ENCODE assay signal across 23 mouse cellular contexts in the genomic region with DNA sequence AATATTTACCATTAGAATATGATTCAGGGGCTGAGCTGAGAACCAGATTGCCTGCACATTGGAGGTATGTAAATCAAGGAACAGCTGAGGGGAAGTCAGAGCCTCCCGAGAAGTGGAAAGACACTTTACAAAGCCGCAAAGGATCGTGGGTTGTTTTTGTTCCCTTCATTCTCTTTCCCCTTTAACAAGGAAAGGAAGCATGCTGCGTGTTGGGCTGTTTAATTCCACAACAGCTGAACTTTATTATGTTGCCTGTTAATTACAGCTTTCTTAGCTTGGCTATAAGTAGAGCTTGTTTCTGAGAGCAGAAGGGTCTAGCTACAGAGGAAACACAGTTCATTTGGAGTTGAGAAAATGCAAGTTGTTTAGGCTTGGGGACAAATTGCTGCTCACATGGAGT.
DNase-seq lines count a peak whose midpoint lies in the region; ATAC-seq and TF ChIP-seq lines count a peak whose summit lies in the region.
"Had no signal": no experiment of that assay in that cellular context is flagged by ENCODE, and none has a peak within 500 bp of the region (broad histone marks: within the 10 kb centered on the region; RNA-seq: fewer than 3 reads in every experiment).

No protein-coding gene starts in this region.

- H3K36me3 ChIP-seq in forebrain, embryonic 11.5 days (ENCODE audit: control insufficient read depth, insufficient read depth, low read length), result no peaks in the 10 kb centered on the region
- H3K36me3 ChIP-seq in forebrain, embryonic 10.5 days (replicated peaks), result no peaks in the 10 kb centered on the region
- H3K36me3 ChIP-seq in forebrain, embryonic 14.5 days (ENCODE audit: control insufficient read depth, insufficient read depth, low read length), result no peaks in the 10 kb centered on the region
- H3K36me3 ChIP-seq: G1E; heart, embryonic 12.5 days; hindbrain, embryonic 15.5 days; intestine, embryonic 15.5 days; midbrain, embryonic 13.5 days; neural tube, embryonic 15.5 days had no signal

- 59% methylated on average over 4 of the region's 4 CpGs for WGBS in forebrain, embryonic 11.5 days
- 71% methylated on average over 4 of the region's 4 CpGs for WGBS in forebrain, embryonic 10.5 days
- 12% methylated on average over 4 of the region's 4 CpGs for WGBS in forebrain, embryonic 14.5 days
- 13% methylated on average over 4 of the region's 4 CpGs for WGBS in olfactory bulb, adult 2 months

- TF ChIP-seq CTCF in layer of hippocampus, adult 2 months (conservative IDR thresholded peaks at IDR 0.05), result no peak
- TF ChIP-seq CTCF in olfactory bulb, adult 2 months (IDR thresholded peaks at IDR 0.05; ENCODE audit: insufficient read depth, low read depth, low read length), result no peak

- no peak overlapping the region for H3K4me2 ChIP-seq in forebrain, embryonic 11.5 days (ENCODE audit: low read depth, low read length, severe bottlenecking)
- H3K4me2 ChIP-seq in forebrain, embryonic 14.5 days (ENCODE audit: low read length), result no peak overlapping the region
- H3K4me2 ChIP-seq: heart, embryonic 12.5 days; hindbrain, embryonic 15.5 days; intestine, embryonic 15.5 days; midbrain, embryonic 13.5 days; neural tube, embryonic 15.5 days had no signal

- ATAC-seq in forebrain, embryonic 11.5 days (replicated peaks; ENCODE audit: low FRiP score), result 0 out of 2 replicates have a peak, but pooled peaks have one; percentile 15
- ATAC-seq in forebrain, embryonic 14.5 days, result peak; percentile 54
- ATAC-seq: CD4-positive, CD25-positive, alpha-beta regulatory T cell, adult 4 months; intestine, embryonic 15.5 days; midbrain, embryonic 13.5 days had no signal

- TF ChIP-seq POLR2A in olfactory bulb, adult 2 months (IDR thresholded peaks at IDR 0.05; ENCODE audit: insufficient read depth, low read depth, low read length), result no peak

- H3K4me3 ChIP-seq in forebrain, embryonic 11.5 days (ENCODE audit: low read depth, low read length), result no peak overlapping the region
- no peak overlapping the region for H3K4me3 ChIP-seq in forebrain, embryonic 10.5 days
- no peak overlapping the region for H3K4me3 ChIP-seq in layer of hippocampus, adult 2 months
- no peak overlapping the region for H3K4me3 ChIP-seq in forebrain, embryonic 14.5 days (ENCODE audit: low read depth, low read length)
- H3K4me3 ChIP-seq in olfactory bulb, adult 2 months (ENCODE audit: insufficient read depth, low read depth, low read length), result no peak overlapping the region
- H3K4me3 ChIP-seq: heart, embryonic 12.5 days; hindbrain, embryonic 15.5 days; intestine, embryonic 15.5 days; midbrain, embryonic 13.5 days; neural tube, embryonic 15.5 days had no signal

- H3K27ac ChIP-seq in forebrain, embryonic 11.5 days (ENCODE audit: low read depth, low read length), result no peak overlapping the region
- no peak overlapping the region for H3K27ac ChIP-seq in forebrain, embryonic 10.5 days
- peak overlapping the region; percentile 12; the same call in 1 of the 2 replicates for H3K27ac ChIP-seq in layer of hippocampus, adult 2 months
- no peak overlapping the region for H3K27ac ChIP-seq in forebrain, embryonic 14.5 days (ENCODE audit: low read depth, low read length)
- H3K27ac ChIP-seq in olfactory bulb, adult 2 months (ENCODE audit: insufficient read depth, low read depth, low read length), result peak overlapping the region; percentile 42; the same call in 1 of the 2 replicates
- H3K27ac ChIP-seq: hindbrain, embryonic 15.5 days; intestine, embryonic 15.5 days; midbrain, embryonic 13.5 days; neural tube, embryonic 15.5 days had no signal

- no peaks in the 10 kb centered on the region for H3K9me3 ChIP-seq in forebrain, embryonic 11.5 days (ENCODE audit: control insufficient read depth, low read length)
- H3K9me3 ChIP-seq in forebrain, embryonic 10.5 days, result no peaks in the 10 kb centered on the region
- no peaks in the 10 kb centered on the region for H3K9me3 ChIP-seq in forebrain, embryonic 14.5 days (replicated peaks; ENCODE audit: control insufficient read depth, low read length)
- H3K9me3 ChIP-seq: G1E; heart, embryonic 12.5 days; hindbrain, embryonic 15.5 days; intestine, embryonic 15.5 days; midbrain, embryonic 13.5 days; neural tube, embryonic 15.5 days had no signal

- no peaks in the 10 kb centered on the region for H3K27me3 ChIP-seq in forebrain, embryonic 11.5 days (ENCODE audit: control insufficient read depth, insufficient read depth, low read length)
- H3K27me3 ChIP-seq in forebrain, embryonic 10.5 days (ENCODE audit: poor library complexity, severe bottlenecking), result no peaks in the 10 kb centered on the region
- H3K27me3 ChIP-seq in forebrain, embryonic 14.5 days (replicated peaks; ENCODE audit: control insufficient read depth, insufficient read depth, low read length), result no peaks in the 10 kb centered on the region
- H3K27me3 ChIP-seq: heart, embryonic 12.5 days; hindbrain, embryonic 15.5 days; intestine, embryonic 15.5 days; midbrain, embryonic 13.5 days; neural tube, embryonic 15.5 days had no signal

- no peak for DNase-seq in forebrain, embryonic 11.5 days (ENCODE audit: low spot score)
- DNase-seq in forebrain, embryonic 10.5 days (ENCODE audit: extremely low spot score, low spot score), result no peak
- no peak for DNase-seq in layer of hippocampus, adult 2 months (ENCODE audit: low spot score in 2 of 2)
- DNase-seq in layer of hippocampus, adult 11-12 months (ENCODE audit: low spot score), result no peak
- DNase-seq in forebrain, embryonic 14.5 days (ENCODE audit: low spot score), result peak; percentile 74
- no peak for DNase-seq in urinary bladder, postnatal 10 days (ENCODE audit: low spot score)
- DNase-seq: adrenal gland, postnatal 14 days; cerebellum, adult 11-12 months; cerebellum, postnatal 14 days; gastrocnemius, postnatal 10 days; heart, adult 11 months; heart, postnatal 14 days; liver; lung, postnatal 10 days; right cerebral cortex, postnatal 4 days had no signal

- H3K4me1 ChIP-seq in forebrain, embryonic 11.5 days (replicated peaks; ENCODE audit: control insufficient read depth, insufficient read depth, low read length), result 0 out of 2 replicates have a peak, but pooled peaks cover 2% of the 10 kb centered on the region
- peaks cover 16% of the 10 kb centered on the region for H3K4me1 ChIP-seq in forebrain, embryonic 10.5 days
- H3K4me1 ChIP-seq in forebrain, embryonic 14.5 days (ENCODE audit: control insufficient read depth, insufficient read depth, low read length), result peaks cover 15% of the 10 kb centered on the region
- H3K4me1 ChIP-seq in olfactory bulb, adult 2 months (ENCODE audit: control insufficient read depth, insufficient read depth, low read length), result peaks cover 7% of the 10 kb centered on the region
- H3K4me1 ChIP-seq: midbrain, embryonic 13.5 days had no signal

- H3K9ac ChIP-seq in forebrain, embryonic 11.5 days (ENCODE audit: low read length), result no peak overlapping the region
- H3K9ac ChIP-seq in forebrain, embryonic 14.5 days (ENCODE audit: low read length), result no peak overlapping the region
- H3K9ac ChIP-seq: heart, embryonic 12.5 days; hindbrain, embryonic 15.5 days; intestine, embryonic 15.5 days; midbrain, embryonic 13.5 days; neural tube, embryonic 15.5 days had no signal

Comparison
In these comparisons a context has a peak if more than half of its experiments do, and no peak if none do; other contexts are left out.
1. H3K27ac ChIP-seq: peak in layer of hippocampus, adult 2 months (single experiment) and olfactory bulb, adult 2 months (single experiment); none in forebrain, embryonic 11.5 days (single experiment), forebrain, embryonic 10.5 days (single experiment) and forebrain, embryonic 14.5 days (single experiment).